Mouse (Mus musculus) inflammation-experienced regulatory T-cells, adult 6 months (primary cell): ENCODE data around the gene Dnajc12. TPM values are rescaled to one million over a fixed set of nuclear protein-coding genes. Genes with fewer than 3 reads are reported as not detected.
"Not testable (repeated sequence)": the region's sequence is repeated elsewhere in the genome, so short reads cannot be mapped to it uniquely, and the experiment has no call there.

Experiments
- ATAC-seq: one replicate; pipeline ENCODE4 v1.8.0; 2017
- polyA plus RNA-seq, 3 experiments: library from polyadenylated mRNA; unstranded; fragments of 100-300 nt; shearing (Covaris generic); gene quantifications; one replicate each; pipeline ENCODE4 v1.2.1; 2017

The Dnajc12 gene
- polyA plus RNA-seq, result 1 to 10 TPM; 4.2 to 8.0 (median 7.7) TPM

DNA sequence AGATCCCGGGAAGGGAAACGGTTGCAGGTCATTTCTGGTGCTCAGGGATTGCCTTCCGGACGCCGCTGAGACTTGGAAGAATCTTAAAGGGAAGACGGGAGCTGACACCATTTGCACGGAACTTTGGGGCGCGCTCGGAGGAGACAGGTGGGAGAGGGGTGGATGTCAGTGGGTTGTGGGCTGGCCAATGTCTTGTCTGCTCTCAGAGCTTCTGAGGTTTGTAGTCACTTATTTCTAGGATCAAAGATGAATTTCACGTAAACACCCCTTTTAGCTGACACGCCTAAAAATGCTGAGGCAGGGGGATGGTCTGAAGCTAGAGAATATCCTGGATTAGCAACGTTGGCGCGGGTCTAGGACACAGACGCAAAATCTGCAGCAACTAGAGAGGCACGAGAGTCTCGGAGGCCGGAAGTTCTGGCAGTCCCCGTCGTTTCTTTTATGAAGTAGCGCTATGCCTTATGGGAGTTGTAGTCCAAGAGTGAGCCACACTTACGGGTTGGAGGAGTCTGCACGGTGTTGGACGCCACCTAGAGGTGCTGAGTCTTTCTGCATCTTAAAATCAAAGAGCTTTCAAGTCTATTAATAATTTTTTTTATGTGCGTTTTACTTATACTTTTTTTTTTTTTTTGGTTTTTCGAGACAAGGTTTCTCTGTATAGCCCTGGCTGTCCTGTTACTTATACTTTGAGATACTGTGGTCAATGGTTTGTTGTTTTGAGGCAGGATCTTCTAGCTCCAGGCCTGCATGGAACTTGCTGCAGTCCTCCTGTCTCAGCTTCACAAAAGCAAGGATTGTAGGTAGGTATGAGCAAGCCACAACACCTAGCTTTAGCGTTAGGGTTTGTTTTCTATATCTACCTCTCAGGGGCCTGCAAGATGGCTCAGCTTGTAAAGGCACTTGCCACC lies at the start of gene Dnajc12:
TSS of gene Dnajc12 (plus strand) at position 72 of the 908 bp plus-strand sequence.
- ATAC-seq, result peak; percentile 88

DNA sequence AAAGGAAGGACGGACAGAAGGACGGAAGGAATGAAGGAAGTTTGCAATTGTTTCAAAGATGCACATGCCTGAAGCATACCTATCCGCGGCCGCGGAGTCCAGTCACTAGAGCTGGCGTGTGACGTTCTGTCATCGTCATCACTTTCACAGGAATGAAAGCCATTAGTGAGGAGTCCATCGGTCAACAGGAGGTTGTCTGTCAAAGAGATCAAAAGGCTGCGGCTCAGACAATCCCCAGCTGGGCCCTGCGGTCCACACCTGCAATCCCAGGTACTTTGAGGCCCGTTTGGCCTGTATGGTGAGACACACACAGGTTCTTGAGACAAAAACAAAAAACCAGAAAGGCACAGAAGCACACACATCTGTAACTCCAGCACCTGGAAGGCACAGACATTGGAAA lies 45.3 kb upstream of the Dnajc12 start:
- ATAC-seq, result no peak

GRCm38 (mm10) chr10:63337326-63337725 lies 44.9 kb upstream of the Dnajc12 start:
- ATAC-seq, result no peak

GRCm38 (mm10) chr10:63337951-63338836 lies 44.0 kb upstream of the Dnajc12 start:
- peak; percentile 57 for ATAC-seq

- peak; percentile 53 for ATAC-seq
Observed at GRCm38 (mm10) chr10:63338914-63339643, 43.2 kb upstream of the Dnajc12 start.

- no peak for ATAC-seq
Observed at GRCm38 (mm10) chr10:63341351-63341750, 40.9 kb upstream of the Dnajc12 start.

DNA sequence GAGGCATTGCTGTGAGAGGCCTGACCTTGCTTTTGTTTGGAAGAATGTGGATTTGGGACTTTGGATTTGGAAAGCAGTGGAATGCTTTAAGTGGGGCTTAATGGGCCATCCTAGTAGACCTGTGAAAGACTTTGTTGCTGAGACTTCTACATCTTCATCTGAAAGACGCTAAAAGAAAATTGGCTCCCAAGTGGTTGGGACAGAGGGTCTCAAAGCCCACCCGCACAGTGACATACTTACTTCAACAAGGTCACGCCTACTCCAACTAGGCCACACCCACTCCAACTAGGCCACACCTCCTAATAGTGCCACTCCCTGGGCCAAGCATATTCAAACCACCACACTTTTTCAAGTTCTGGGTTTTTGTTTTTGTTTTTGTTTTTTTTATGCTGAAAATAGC lies 37.5 kb upstream of the Dnajc12 start:
- ATAC-seq, result no peak

DNA sequence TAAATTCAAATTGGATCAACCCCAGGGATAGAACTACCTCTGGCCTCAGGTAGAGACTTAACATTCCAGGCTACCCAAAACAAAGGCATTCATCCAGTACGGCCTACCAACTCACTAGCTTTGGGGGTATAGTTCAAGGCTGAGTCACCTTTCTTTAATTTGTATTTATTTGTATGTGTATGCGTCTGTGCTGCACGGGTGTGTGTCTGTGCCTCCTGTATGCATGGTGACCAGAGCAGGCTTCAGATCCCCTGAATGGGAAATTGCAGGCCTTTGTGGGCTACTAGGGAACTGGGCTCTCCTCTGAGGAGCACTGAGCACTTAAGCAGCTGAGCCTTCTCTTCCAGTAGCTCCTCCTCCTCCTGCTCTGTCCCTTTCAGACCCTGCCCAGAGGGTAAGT lies 34.0 kb upstream of the Dnajc12 start:
- no peak for ATAC-seq

DNA sequence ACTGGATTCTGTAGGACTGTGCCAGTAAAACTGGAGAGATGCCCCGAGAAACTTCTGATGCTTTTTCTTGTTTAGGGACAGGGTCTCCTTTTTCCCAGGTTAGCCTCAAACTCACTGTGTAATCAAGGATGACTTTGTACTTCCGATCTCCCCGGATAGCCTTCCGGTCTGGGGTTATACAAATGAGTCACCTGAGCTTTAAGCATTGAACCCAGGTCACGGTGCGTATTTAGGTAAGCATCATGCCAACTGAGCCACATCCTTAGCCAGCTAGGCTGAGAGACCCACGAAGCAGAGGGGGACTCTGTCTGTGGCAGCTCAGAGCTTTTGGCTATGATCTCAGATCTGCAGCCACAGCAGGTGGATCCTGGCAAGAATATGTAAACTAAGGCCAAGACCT lies 31.6 kb upstream of the Dnajc12 start:
- no peak for ATAC-seq

DNA sequence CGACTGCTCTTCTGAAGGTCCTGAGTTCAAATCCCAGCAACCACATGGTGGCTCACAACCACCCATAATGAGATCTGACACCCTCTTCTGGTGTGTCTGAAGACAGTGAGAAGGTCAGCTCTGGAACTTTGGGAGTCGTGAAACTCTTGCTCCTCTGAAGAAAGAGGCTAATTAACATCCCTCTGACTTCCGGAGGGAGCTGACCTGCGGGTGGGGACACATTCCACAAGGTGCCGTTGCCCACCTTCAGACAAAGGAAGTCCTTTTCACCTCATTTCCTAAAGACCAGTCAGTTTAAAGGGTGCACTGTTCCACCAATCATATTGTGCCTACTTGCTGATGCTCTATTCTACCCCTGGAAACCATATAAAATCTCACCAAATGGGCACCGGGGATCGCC lies 31.1 kb upstream of the Dnajc12 start:
- not testable (repeated sequence) for ATAC-seq

DNA sequence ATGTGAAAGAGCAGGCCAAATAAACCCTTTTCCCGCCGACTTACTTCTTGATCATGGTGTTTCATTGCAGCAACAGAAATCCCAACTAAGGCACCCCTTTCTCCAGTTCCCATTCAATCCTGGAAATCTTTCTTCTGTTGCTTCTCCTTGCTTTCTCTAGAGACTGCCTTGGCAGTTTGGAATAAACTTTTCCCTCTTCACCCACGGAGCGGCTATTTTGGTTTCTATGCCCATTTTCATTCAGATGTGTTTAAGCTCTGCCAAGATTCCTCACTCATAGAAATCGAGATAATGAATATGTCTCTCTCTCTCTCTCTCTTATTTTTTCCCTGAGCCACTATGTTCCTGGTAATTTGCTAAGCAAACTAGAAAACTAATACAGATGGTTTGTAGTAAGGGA lies 30.1 kb upstream of the Dnajc12 start:
- no peak for ATAC-seq

DNA sequence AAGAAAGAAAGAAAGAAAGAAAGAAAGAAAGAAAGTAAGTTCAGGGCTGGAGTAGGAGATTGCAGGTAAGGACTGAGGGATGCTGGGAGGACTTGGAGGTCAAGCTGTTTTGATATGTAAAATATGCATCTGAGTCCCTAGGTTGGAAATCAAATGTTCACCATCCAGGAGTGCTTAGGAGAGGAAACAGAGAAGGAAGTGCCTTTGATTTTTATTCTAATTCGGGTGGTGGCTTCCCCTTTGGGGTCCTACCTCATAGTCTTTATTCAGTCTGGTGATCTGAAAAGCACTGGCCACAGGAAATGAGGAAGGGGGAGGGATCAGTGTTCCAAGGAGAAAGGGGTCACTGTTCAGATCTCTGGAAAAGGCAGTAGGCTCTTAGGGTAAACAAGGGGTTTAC lies 21.7 kb upstream of the Dnajc12 start:
- ATAC-seq, result no peak

DNA sequence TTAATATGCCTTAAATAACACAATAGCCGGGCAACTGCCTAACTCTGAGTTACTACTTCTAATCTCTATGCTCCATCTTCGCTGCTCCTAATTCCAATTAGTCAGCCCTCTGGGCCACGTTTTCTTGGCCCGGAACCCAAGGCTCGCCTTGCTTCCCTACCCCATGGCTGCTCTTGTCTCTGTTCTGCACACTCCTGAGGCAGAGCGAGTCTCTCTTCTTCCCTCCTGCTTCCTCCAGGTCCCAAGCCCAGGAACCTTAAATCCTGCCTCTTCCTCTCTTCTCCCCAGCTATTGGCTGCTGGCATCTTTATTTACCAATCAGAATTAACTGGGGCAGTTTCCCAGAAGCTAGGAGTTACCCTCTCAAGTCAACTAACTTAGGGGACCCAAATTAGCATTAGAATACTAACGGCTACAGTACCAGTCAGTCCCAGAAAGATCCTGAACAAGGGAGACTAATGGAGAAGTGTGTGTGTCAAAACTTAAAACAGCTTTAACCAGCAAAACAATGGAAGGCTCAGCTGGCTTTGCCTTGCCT lies 16.3 kb upstream of the Dnajc12 start:
- ATAC-seq, result no peak

GRCm38 (mm10) chr10:63367386-63367785 lies 14.9 kb upstream of the Dnajc12 start:
- no peak for ATAC-seq

- no peak for ATAC-seq
Observed at GRCm38 (mm10) chr10:63368041-63368440, 14.2 kb upstream of the Dnajc12 start.

DNA sequence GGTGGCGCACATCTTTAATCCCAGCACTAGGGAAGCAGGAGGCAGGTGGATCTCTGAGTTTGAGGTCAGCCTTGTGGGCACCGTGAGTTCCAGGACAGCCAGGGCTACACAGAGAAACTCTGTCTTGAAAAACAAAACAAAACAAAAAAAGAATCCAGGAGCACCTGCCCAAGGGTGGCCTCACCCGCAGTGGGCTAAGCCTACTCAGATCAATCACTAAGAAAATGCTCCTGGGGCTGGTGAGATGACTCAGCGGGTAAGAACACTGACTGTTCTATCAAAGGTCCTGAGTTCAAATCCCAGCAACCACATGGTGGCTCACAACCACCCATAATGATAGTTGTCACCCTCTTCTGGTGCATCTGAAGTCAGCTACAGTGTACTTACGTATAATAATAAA lies 5.9 kb upstream of the Dnajc12 start:
- no peak for ATAC-seq

DNA sequence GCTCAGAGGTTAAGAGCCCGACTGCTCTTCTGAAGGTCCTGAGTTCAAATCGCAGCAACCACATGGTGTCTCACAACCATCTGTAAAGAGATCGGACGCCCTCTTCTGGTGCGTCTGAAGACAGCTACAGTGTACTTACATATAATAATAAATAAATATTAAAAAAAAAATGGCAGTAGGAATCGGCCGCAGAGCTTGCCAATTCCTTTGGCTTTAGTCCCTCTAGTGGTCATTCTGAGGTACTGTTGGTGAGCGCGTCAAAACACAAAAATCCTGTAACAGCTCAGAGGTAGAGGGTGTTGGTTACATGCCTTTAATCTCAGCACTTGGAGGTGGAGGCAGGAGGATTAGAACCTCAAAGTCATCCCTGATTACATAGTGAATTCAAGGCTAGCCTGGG lies 4.8 kb upstream of the Dnajc12 start:
- ATAC-seq, result peak; percentile 68

DNA sequence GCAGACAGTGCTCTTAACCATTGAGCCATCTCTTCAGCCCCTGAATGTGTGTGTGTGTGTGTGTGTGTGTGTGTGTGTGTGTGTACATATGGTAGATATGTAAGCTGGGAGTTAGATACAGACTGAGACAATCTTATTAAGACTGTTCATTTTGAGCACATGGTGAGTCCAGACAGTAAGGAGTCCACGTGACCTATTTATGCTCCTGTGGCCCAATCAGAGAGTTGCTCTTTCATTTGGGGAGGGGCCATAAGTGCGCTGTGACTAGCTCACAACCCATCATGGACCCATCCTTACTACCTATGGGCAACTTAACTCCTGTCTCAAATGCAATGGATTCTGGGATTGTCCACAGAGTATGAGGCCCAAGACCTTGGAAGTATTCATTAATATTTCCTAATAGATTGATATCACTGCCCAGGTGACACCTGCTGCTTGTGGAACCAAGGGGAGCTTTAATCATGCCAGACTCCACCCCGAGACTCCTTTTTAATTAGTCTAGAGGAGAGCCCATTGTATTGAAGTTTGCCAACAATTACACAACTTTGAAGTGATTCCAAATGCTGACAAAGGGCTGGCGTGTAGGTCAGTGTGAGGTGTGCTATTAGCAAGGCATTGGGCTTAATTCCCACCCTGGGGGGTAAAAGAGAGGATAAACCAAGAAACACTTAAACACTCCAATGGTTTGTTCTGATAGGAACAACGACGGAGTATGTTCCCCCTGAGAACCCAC lies 3.1 kb upstream of the Dnajc12 start:
- ATAC-seq, result no peak

GRCm38 (mm10) chr10:63381498-63382280 lies 554 bp upstream of the Dnajc12 start, which contains the start of gene Sirt1:
TSS of gene Sirt1 (minus strand) at chr10:63381704.
- ATAC-seq, result peak; percentile 23

- ATAC-seq, result not testable (repeated sequence)
Observed at GRCm38 (mm10) chr10:63385897-63386296, 3.7 kb downstream of the Dnajc12 start.

- peak; percentile 79 for ATAC-seq
Observed at GRCm38 (mm10) chr10:63386444-63386843, 4.2 kb downstream of the Dnajc12 start.
